Mouse (Mus musculus) testis, postnatal 14 days (tissue): ENCODE results near the gene Rap1gds1.

Experiments used
- DNase-seq: peaks from one replicate; pipeline ENCODE4 v3.0.0; 2021; ENCODE audit warnings: low spot score

Gene Rap1gds1

GRCm38 (mm10) chr3:139048701-139049622 is 26.0 kb downstream of the Rap1gds1 start:
- DNase-seq, result no peak

GRCm38 (mm10) chr3:139042433-139042854 is 32.6 kb downstream of the Rap1gds1 start:
- DNase-seq, result no peak

GRCm38 (mm10) chr3:139041921-139042320 is 33.1 kb downstream of the Rap1gds1 start:
- DNase-seq, result no peak

- no peak for DNase-seq
Observed at GRCm38 (mm10) chr3:139037030-139037429, 38.0 kb downstream of the Rap1gds1 start.

GRCm38 (mm10) chr3:139033179-139033578 is 41.8 kb downstream of the Rap1gds1 start:
- no peak for DNase-seq

GRCm38 (mm10) chr3:139030644-139031227 is 44.3 kb downstream of the Rap1gds1 start:
- no peak for DNase-seq

- DNase-seq, result no peak
Observed at GRCm38 (mm10) chr3:139025077-139025476, 49.9 kb downstream of the Rap1gds1 start.

- no peak for DNase-seq
Observed at GRCm38 (mm10) chr3:139023585-139023984, 51.4 kb downstream of the Rap1gds1 start.

- no peak for DNase-seq
Observed at GRCm38 (mm10) chr3:139012352-139012751, 62.6 kb downstream of the Rap1gds1 start.

- DNase-seq, result no peak
Observed at GRCm38 (mm10) chr3:139005669-139006068, 69.3 kb downstream of the Rap1gds1 start.

GRCm38 (mm10) chr3:139002774-139003173 is 72.2 kb downstream of the Rap1gds1 start:
- no peak for DNase-seq

- no peak for DNase-seq
Observed at GRCm38 (mm10) chr3:139000071-139000867, 74.7 kb downstream of the Rap1gds1 start.

- DNase-seq, result no peak
Observed at GRCm38 (mm10) chr3:138993473-138993872, 81.5 kb downstream of the Rap1gds1 start.

- no peak for DNase-seq
Observed at GRCm38 (mm10) chr3:138991367-138991766, 83.6 kb downstream of the Rap1gds1 start.

GRCm38 (mm10) chr3:138989141-138989540 is 85.9 kb downstream of the Rap1gds1 start:
- no peak for DNase-seq

- DNase-seq, result no peak
Observed at GRCm38 (mm10) chr3:138988004-138988403, 87.0 kb downstream of the Rap1gds1 start.

- DNase-seq, result no peak
Observed at GRCm38 (mm10) chr3:138982249-138982648, 92.8 kb downstream of the Rap1gds1 start.

GRCm38 (mm10) chr3:138977413-138977812 is 97.6 kb downstream of the Rap1gds1 start:
- no peak for DNase-seq

- DNase-seq, result no peak
Observed at GRCm38 (mm10) chr3:138967627-138968026, 107.4 kb downstream of the Rap1gds1 start.

GRCm38 (mm10) chr3:138958527-138958926 is 116.5 kb downstream of the Rap1gds1 start:
- DNase-seq, result no peak

GRCm38 (mm10) chr3:138955220-138955619 is 119.8 kb downstream of the Rap1gds1 start:
- no peak for DNase-seq

- DNase-seq, result no peak
Observed at GRCm38 (mm10) chr3:138949081-138949480, 125.9 kb downstream of the Rap1gds1 start.
